Mouse (Mus musculus) E14TG2a.4 (cell line): ENCODE results near the gene Inhba.

Experiments used
- H3K27me3 ChIP-seq: 2 replicates; pipeline ENCODE4 v1.6.1; 2014; ENCODE audit warnings: low read length, control low read depth; ENCODE audit not compliant: insufficient read depth
- H3K36me3 ChIP-seq: 2 replicates; pipeline ENCODE4 v1.6.1; 2014; ENCODE audit warnings: low read length, control low read depth; ENCODE audit not compliant: insufficient read depth
- H3K4me1 ChIP-seq: replicated peaks from 2 replicates; pipeline ENCODE4 v1.6.1; 2014; ENCODE audit warnings: low read depth, low read length, control low read depth
- H3K4me3 ChIP-seq: replicated peaks from 2 replicates; pipeline ENCODE4 v1.5.1; 2014; ENCODE audit warnings: mild to moderate bottlenecking, low read length
- H3K9me3 ChIP-seq: 2 replicates; pipeline ENCODE4 v1.6.1; 2014; ENCODE audit warnings: low read length, control low read depth
- CTCF ChIP-seq: conservative IDR thresholded peaks from 2 replicates; pipeline ENCODE4 v1.5.1; 2014; ENCODE audit warnings: low read length
- NANOG ChIP-seq: IDR thresholded peaks from 2 replicates; pipeline ENCODE4 v1.6.1; 2014; ENCODE audit warnings: borderline replicate concordance, low read length, mixed read lengths
- POU5F1 ChIP-seq: IDR thresholded peaks from 2 replicates; pipeline ENCODE4 v1.6.1; 2014; ENCODE audit warnings: low read length, borderline replicate concordance

The Inhba gene

GRCm38 (mm10) chr13:16008348-16008747 is 3.3 kb upstream of the Inhba start:
- H3K9me3 ChIP-seq, result no peaks in the 10 kb centered on the region
- no peaks in the 10 kb centered on the region for H3K36me3 ChIP-seq
- peaks cover 49% of the 10 kb centered on the region for H3K27me3 ChIP-seq
- TF ChIP-seq NANOG (no peak), POU5F1 (no peak), CTCF (no peak)
- H3K4me3 ChIP-seq, result no peak overlapping the region
- peaks cover 13% of the 10 kb centered on the region for H3K4me1 ChIP-seq

- TF ChIP-seq CTCF, result no peak
- no peak for TF ChIP-seq POU5F1
- TF ChIP-seq NANOG, result no peak
These were observed 1.7 kb upstream of the Inhba start for GRCm38 (mm10) chr13:16009766-16010465.

GRCm38 (mm10) chr13:16010586-16010985 is 1.1 kb upstream of the Inhba start:
- H3K9me3 ChIP-seq, result no peaks in the 10 kb centered on the region
- no peaks in the 10 kb centered on the region for H3K36me3 ChIP-seq
- TF ChIP-seq NANOG (no peak), POU5F1 (no peak), CTCF (no peak)
- H3K4me3 ChIP-seq, result no peak overlapping the region
- H3K27me3 ChIP-seq, result peaks cover 64% of the 10 kb centered on the region
- H3K4me1 ChIP-seq, result peaks cover 13% of the 10 kb centered on the region

More at GRCm38 (mm10) chr13:16009766-16010465, 1.7 kb upstream of the Inhba start:
- peaks cover 13% of the 10 kb centered on the region for H3K4me1 ChIP-seq
- no peaks in the 10 kb centered on the region for H3K36me3 ChIP-seq
- H3K27me3 ChIP-seq, result peaks cover 59% of the 10 kb centered on the region
- H3K4me3 ChIP-seq, result no peak overlapping the region
- no peaks in the 10 kb centered on the region for H3K9me3 ChIP-seq

DNA sequence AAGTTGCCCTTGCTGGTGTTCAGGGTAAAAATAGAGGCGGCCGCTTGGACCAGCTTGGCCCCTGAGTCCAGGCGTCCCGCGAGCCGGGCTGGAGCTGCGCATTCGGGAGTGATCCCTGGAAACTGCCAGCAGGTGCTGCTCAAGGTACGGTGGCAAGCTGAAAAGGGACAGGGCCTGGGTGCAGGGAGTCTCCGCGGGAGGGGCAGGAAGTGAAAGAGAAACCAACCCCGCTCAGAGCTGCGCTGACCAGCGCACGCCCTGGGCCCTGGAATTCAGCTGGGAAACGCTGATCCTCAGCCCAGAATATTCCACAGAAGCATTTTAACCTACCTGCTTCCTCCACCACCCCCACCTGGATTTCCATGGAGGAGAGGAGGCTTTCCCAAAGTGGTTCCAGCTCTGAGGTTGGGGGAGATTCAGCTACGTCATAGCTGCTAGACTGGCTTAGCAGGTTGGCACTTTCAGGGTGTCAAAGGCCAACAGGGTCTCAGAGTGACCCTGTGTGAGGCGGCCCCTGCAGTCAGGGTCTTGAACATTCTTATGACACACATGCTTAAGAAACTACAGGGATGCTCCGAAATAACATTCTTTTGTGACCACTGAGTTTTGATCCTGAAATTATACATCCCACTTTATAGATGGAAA is 714 bp downstream of the Inhba start:
- Histone ChIP-seq H3K36me3 (no peaks in the 10 kb centered on the region), H3K4me1 (peaks cover 18% of the 10 kb centered on the region), H3K27me3 (peaks cover 69% of the 10 kb centered on the region), H3K9me3 (no peaks in the 10 kb centered on the region), H3K4me3 (peak overlapping the region; percentile 75)
- TF ChIP-seq POU5F1 (no peak), CTCF (0 out of 2 replicates have a peak, but pooled peaks have one; percentile 5), NANOG (no peak)

DNA sequence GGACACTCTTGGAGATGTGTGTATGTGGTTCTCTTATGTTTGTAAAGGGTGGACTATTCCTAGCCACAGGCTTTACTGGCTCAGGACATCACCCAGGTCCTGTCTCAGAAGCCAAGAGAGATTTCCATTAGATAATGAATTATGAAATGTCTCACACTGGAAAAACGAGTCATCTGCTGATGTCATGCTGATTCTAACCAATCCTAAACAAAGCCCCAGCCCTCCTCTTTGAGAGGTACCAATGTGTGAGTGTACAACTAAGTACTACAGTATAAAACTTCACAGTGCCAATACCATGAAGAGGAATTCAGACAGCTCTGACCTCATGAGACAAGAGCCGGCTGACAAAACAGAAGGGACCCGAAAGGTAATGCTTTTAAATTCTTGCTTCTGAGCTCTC is 2.5 kb downstream of the Inhba start:
- H3K27me3 ChIP-seq, result peaks cover 82% of the 10 kb centered on the region
- H3K9me3 ChIP-seq, result no peaks in the 10 kb centered on the region
- no peak overlapping the region for H3K4me3 ChIP-seq
- peaks cover 26% of the 10 kb centered on the region for H3K4me1 ChIP-seq
- TF ChIP-seq CTCF (no peak), NANOG (no peak)
- no peaks in the 10 kb centered on the region for H3K36me3 ChIP-seq

- Histone ChIP-seq H3K4me3 (no peak overlapping the region), H3K4me1 (peaks cover 21% of the 10 kb centered on the region), H3K27me3 (peaks cover 72% of the 10 kb centered on the region), H3K9me3 (no peaks in the 10 kb centered on the region), H3K36me3 (no peaks in the 10 kb centered on the region)
- no peak for TF ChIP-seq CTCF
- TF ChIP-seq POU5F1, result no peak
- TF ChIP-seq NANOG, result no peak
These were observed 4.9 kb downstream of the Inhba start for GRCm38 (mm10) chr13:16016506-16016905.

DNA sequence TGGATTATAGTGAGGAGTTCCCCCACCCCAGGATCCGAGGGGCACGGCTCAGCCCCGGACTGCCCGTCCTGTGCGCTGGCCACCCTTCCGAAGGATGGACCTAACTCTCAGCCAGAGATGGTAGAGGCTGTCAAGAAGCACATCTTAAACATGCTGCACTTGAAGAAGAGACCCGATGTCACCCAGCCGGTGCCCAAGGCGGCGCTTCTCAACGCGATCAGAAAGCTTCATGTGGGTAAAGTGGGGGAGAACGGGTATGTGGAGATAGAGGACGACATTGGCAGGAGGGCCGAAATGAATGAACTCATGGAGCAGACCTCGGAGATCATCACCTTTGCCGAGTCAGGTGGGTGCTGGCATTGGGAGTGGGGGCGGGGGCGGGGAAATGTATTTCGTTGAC is 5.7 kb downstream of the Inhba start:
- no peak for TF ChIP-seq POU5F1
- no peak for TF ChIP-seq CTCF
- TF ChIP-seq NANOG, result no peak
- Histone ChIP-seq H3K4me3 (peak overlapping the region; percentile 62), H3K27me3 (peaks cover 64% of the 10 kb centered on the region), H3K9me3 (no peaks in the 10 kb centered on the region), H3K36me3 (no peaks in the 10 kb centered on the region), H3K4me1 (peaks cover 17% of the 10 kb centered on the region)

- TF ChIP-seq POU5F1 (no peak), NANOG (no peak), CTCF (no peak)
These were observed 6.1 kb downstream of the Inhba start for GRCm38 (mm10) chr13:16017777-16018176.

More at GRCm38 (mm10) chr13:16017777-16018176, 6.1 kb downstream of the Inhba start:
- Histone ChIP-seq H3K4me3 (peak overlapping the region; percentile 62), H3K4me1 (peaks cover 13% of the 10 kb centered on the region), H3K36me3 (no peaks in the 10 kb centered on the region), H3K9me3 (no peaks in the 10 kb centered on the region), H3K27me3 (peaks cover 60% of the 10 kb centered on the region)
